Mouse (Mus musculus) stomach, embryonic 14.5 days (tissue): ENCODE measurements around the gene Vmn2r27. TPM values are rescaled to one million over a fixed set of nuclear protein-coding genes. Genes with fewer than 3 reads are reported as not detected.

Experiments
- ATAC-seq: fragments of 200-750 bp; cut with Nextera tagmentation; 2 replicates; pipeline ENCODE4 v1.8.0; 2017; ENCODE audit warnings: low read depth, moderate TSS enrichment; ENCODE audit not compliant: insufficient number of reproducible peaks, insufficient read depth, low FRiP score
- H3K27ac ChIP-seq: fragments of 300-500 bp; sonication (generic); 2 replicates; pipeline ENCODE4 v1.5.1; 2014; ENCODE audit warnings: mild to moderate bottlenecking, low read length, moderate library complexity, mixed read lengths
- H3K27me3 ChIP-seq: fragments of 300-500 bp; sonication (generic); 2 replicates; pipeline ENCODE4 v1.6.1; 2014; ENCODE audit warnings: low read length, control low read depth, mixed read lengths; ENCODE audit not compliant: control insufficient read depth, insufficient read depth
- H3K36me3 ChIP-seq: fragments of 300-500 bp; sonication (generic); 2 replicates; pipeline ENCODE4 v1.6.1; 2014; ENCODE audit warnings: mild to moderate bottlenecking, control low read depth, low read length, moderate library complexity, mixed read lengths; ENCODE audit not compliant: control insufficient read depth, insufficient read depth
- H3K4me1 ChIP-seq: fragments of 300-500 bp; sonication (generic); 2 replicates; pipeline ENCODE4 v1.6.1; 2014; ENCODE audit warnings: low read length, control low read depth, mixed read lengths; ENCODE audit not compliant: control insufficient read depth, insufficient read depth
- H3K4me2 ChIP-seq: fragments of 300-500 bp; sonication (generic); replicated peaks from 2 replicates; pipeline ENCODE4 v1.6.1; 2014; ENCODE audit warnings: low read depth, low read length, control low read depth
- H3K4me3 ChIP-seq: fragments of 300-500 bp; sonication (generic); 2 replicates; pipeline ENCODE4 v1.5.1; 2014; ENCODE audit warnings: low read depth, low read length, control low read depth
- H3K9ac ChIP-seq: fragments of 300-500 bp; sonication (generic); replicated peaks from 2 replicates; pipeline ENCODE4 v1.6.1; 2014; ENCODE audit warnings: low read depth, mild to moderate bottlenecking, control low read depth, low read length, moderate library complexity, mixed read lengths
- H3K9me3 ChIP-seq: fragments of 300-500 bp; sonication (generic); 2 replicates; pipeline ENCODE4 v1.6.1; 2016; ENCODE audit warnings: low read depth, low read length, control low read depth; ENCODE audit not compliant: control insufficient read depth
- WGBS: fragments of 180-500 bp; shearing (Covaris S2); extraction: QIAGEN DNeasy Blood & Tissue Kit; methylation state at CpG from one replicate; pipeline ENCODE4 v1.1.7; 2014; 5-methylcytosine and 5-hydroxymethylcytosine counted together
- polyA plus RNA-seq: library from polyadenylated mRNA; unstranded; fragments of >200 nt; fragmentation: Nextera tagmentation; extraction: Ambion mirVana; gene quantifications from 2 replicates; pipeline ENCODE4 v1.2.1, GENCODE M21; 2014

Gene Vmn2r27
- polyA plus RNA-seq, 1 experiment from 2014 or later: not detected

DNA sequence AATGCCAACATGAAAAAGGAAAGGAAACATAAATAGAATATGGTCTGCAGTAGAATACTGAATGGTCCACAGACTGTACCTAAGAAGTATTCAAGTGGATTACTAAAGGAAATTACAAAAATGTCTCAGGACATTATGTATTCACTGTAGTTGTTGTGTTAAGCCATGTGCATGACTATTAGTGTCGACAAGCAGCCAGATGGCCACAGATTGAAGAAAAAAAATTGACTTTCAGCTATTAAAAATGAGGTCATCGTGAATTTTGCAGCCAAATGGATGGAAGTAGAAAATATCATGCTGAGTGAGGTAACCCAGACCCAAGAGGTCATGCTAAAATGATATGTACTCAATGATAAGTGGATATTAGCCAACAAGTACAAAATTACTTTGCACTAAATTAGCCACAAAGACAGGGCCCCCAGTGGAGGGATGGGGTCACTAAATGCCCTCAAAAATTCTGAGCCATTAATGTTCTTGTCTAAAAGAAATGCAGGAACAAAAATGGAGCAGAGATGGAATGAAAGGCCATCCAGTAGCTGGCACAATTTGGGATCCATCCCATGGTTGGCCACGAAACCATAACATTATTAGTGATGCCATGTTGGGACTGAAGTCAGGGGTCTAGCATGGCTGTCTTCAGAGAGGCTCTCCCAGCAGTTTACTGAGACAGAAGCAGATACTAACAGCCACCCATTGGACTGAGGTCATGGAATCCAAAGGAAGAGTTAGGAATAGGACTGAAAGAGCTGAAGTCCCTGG lies 63.0 kb downstream of the Vmn2r27 start:
- Histone ChIP-seq H3K27me3 (no peaks in the 10 kb centered on the region), H3K9ac (no peak overlapping the region), H3K4me3 (no peak overlapping the region), H3K4me2 (no peak overlapping the region), H3K36me3 (no peaks in the 10 kb centered on the region), H3K27ac (no peak overlapping the region), H3K9me3 (no peaks in the 10 kb centered on the region), H3K4me1 (no peaks in the 10 kb centered on the region)
- no peak for ATAC-seq
- WGBS: 69% methylated on average over 3 of the region's 3 CpGs

- no peak for ATAC-seq
- 80% methylated on average over 2 of the region's 2 CpGs for WGBS
Observed at GRCm38 (mm10) chr6:124166596-124166995, 65.1 kb downstream of the Vmn2r27 start.

GRCm38 (mm10) chr6:124149808-124150207 lies 81.8 kb downstream of the Vmn2r27 start:
- Histone ChIP-seq H3K27me3 (no peaks in the 10 kb centered on the region), H3K4me1 (no peaks in the 10 kb centered on the region), H3K9me3 (no peaks in the 10 kb centered on the region), H3K4me3 (no peak overlapping the region), H3K4me2 (no peak overlapping the region), H3K36me3 (no peaks in the 10 kb centered on the region), H3K9ac (no peak overlapping the region), H3K27ac (no peak overlapping the region)
- 58% methylated on average over 1 of the region's 1 CpGs for WGBS
- ATAC-seq: no peak

More at GRCm38 (mm10) chr6:124166596-124166995, 65.1 kb downstream of the Vmn2r27 start:
- Histone ChIP-seq H3K9me3 (no peaks in the 10 kb centered on the region), H3K36me3 (no peaks in the 10 kb centered on the region), H3K27me3 (no peaks in the 10 kb centered on the region), H3K27ac (no peak overlapping the region), H3K9ac (no peak overlapping the region), H3K4me1 (no peaks in the 10 kb centered on the region), H3K4me3 (no peak overlapping the region), H3K4me2 (no peak overlapping the region)

Other genes with a start within 250 kb of the Vmn2r27 start
- gene Vmn2r26, start 207.3 kb downstream of the Vmn2r27 start, polyA plus RNA-seq: not detected in 2 replicates
- 0.06 and 0.16 TPM in 2 replicates for gene Cd163, start 72.8 kb upstream of the Vmn2r27 start, polyA plus RNA-seq
- gene Pex5, start 183.2 kb upstream of the Vmn2r27 start, polyA plus RNA-seq: 32.1 and 32.3 TPM in 2 replicates
- gene Clstn3, start 232.9 kb upstream of the Vmn2r27 start, polyA plus RNA-seq: 4.9 and 5.4 TPM in 2 replicates